Mouse (Mus musculus): ENCODE results near the gene Plxnb3.
"Not testable (repeated sequence)": the region's sequence is repeated elsewhere in the genome, so short reads cannot be mapped to it uniquely, and the experiment has no call there.

- not testable (repeated sequence) for TF ChIP-seq EP300, CTCF (IDR thresholded peaks at IDR 0.05; ENCODE audit: low read depth)
Measured at GRCm38 (mm10) chrX:73739841-73740240, 17.0 kb upstream of the Plxnb3 start.

Data from heart, postnatal 0 days (tissue).